Mouse (Mus musculus): ENCODE measurements at regions not wholly inside any gene's neighbourhood (a gene's known extent, or its start where the extent isn't known, plus 50 kb on each side); places are given as distances from the start of the nearest gene placed in this dataset.
"Not testable (repeated sequence)": the region's sequence is repeated elsewhere in the genome, so short reads cannot be mapped to it uniquely, and the experiment has no call there.

- intact Hi-C loops (cut with DNase I): no loop called here
- DNase-seq (ENCODE audit: low spot score in 2 of 2): no peak
These were observed 339.8 kb upstream of the Rgs17 start for GRCm38 (mm10) chr10:6262029-6262428.

- intact Hi-C loops (cut with DNase I): no loop called here
- DNase-seq (ENCODE audit: low spot score in 2 of 2): no peak
These were observed 343.5 kb upstream of the Rgs17 start for GRCm38 (mm10) chr10:6265662-6266061.

GRCm38 (mm10) chr10:6291388-6291787, 369.2 kb upstream of the Rgs17 start:
- no peak for DNase-seq (ENCODE audit: low spot score in 2 of 2)
- intact Hi-C loops (cut with DNase I): no loop called here

DNA sequence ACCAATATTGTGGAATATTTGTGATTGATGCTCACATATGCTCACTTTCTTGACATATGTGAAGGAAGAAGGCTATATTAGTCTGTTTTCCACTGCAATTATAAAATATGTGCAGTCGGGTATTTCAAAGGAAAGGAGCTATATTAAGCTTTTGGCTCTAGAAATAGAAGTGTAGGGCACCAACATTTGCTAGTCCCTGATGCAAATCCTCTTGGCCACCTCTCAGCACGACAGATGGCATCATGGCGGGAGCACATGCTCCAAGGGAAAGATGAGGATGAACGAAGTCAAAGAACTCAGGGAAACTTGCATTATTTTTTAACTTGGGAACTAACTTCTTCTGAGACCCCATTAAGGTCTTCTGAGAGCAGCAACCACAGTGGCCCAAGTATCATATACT, 374.4 kb upstream of the Rgs17 start:
- intact Hi-C loops (cut with DNase I): no loop called here

DNA sequence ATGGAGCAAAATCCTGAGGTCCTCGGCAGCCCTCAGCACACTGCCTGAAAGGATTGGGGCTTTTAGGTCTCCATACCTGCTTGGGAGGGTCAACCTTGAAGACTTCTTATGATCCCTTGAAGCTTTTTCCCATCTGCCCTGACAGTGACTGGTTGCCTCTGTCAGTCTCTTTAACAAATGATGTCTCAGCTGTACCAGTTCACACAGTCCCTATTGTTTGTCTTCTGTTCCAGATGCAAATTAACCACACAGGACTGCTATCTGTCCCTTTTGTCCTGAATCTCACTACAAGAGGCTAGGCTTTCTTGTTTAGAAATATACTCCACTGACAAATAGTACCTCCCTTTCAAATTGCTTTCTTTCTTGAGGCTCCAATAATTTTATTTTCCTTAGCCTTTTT, 375.6 kb upstream of the Rgs17 start:
- intact Hi-C loops (cut with DNase I): no loop called here

More for the DNA sequence above, 374.4 kb upstream of the Rgs17 start:
- DNase-seq (ENCODE audit: low spot score in 2 of 2): peak; percentile 23 to 88

GRCm38 (mm10) chr10:6298682-6299081, 376.5 kb upstream of the Rgs17 start:
- intact Hi-C loops (cut with DNase I): no loop called here
- DNase-seq (ENCODE audit: low spot score in 2 of 2): peak in 1 of 2 experiments; percentile 7

More for the DNA sequence above, 375.6 kb upstream of the Rgs17 start:
- no peak for DNase-seq (ENCODE audit: low spot score in 2 of 2)

- intact Hi-C loops (cut with DNase I): no loop called here
- DNase-seq (ENCODE audit: low spot score in 2 of 2): no peak
These were observed 379.3 kb upstream of the Rgs17 start for GRCm38 (mm10) chr10:6301514-6301913.

GRCm38 (mm10) chr10:6309351-6309750, 387.2 kb upstream of the Rgs17 start:
- intact Hi-C loops (cut with DNase I): no loop called here

GRCm38 (mm10) chr10:6341572-6341971, 416.7 kb upstream of the Oprm1 start:
- intact Hi-C loops (cut with DNase I): no loop called here
- DNase-seq (ENCODE audit: low spot score in 2 of 2): no peak

More at GRCm38 (mm10) chr10:6309351-6309750, 387.2 kb upstream of the Rgs17 start:
- DNase-seq (ENCODE audit: low spot score in 2 of 2): peak in 1 of 2 experiments; percentile 43

DNA sequence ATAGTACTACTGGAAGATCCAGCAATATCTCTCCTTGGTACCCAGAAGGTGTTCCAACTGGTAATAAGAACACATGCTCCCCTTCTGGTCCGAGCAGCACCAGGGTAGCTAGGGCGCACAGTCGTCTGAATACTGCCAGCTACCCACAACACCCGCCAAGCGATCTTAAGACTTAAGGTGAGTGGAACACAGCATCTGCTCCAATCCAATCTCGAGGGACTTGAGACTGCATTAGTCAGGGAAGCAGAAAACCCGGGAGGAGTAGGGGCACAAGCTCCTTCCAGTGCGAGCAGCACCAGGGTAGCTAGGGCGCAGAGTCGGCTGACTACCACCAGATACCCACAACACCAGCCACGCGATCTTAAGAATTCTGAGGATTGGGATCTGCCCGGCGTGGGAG, 409.1 kb upstream of the Oprm1 start:
- intact Hi-C loops (cut with DNase I); DNase-seq (ENCODE audit: low spot score in 2 of 2): not testable (repeated sequence)

DNA sequence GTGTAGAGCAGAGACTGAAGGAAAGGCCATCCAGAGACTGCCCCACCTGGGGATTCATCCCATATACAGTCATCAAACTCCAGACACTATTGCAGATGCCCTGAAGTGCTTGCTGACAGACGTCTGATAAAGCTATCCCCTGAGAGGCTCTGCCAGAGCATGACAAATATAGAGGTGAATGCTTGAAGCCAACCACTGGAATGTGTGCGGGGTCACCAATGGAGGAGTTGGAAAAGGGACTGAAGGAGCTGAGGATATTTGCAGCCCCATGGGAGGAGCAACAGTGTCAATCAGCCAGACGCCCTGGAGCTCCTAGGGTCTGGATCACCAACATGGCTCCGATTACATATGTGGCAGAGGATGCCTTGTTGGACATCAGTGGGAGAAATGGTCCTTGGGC, 392.1 kb upstream of the Oprm1 start:
- intact Hi-C loops (cut with DNase I): no loop called here
- DNase-seq (ENCODE audit: low spot score in 2 of 2): no peak

- intact Hi-C loops (cut with DNase I): no loop called here
- no peak for DNase-seq (ENCODE audit: low spot score in 2 of 2)
These were observed 386.6 kb upstream of the Oprm1 start for GRCm38 (mm10) chr10:6371666-6372065.

DNA sequence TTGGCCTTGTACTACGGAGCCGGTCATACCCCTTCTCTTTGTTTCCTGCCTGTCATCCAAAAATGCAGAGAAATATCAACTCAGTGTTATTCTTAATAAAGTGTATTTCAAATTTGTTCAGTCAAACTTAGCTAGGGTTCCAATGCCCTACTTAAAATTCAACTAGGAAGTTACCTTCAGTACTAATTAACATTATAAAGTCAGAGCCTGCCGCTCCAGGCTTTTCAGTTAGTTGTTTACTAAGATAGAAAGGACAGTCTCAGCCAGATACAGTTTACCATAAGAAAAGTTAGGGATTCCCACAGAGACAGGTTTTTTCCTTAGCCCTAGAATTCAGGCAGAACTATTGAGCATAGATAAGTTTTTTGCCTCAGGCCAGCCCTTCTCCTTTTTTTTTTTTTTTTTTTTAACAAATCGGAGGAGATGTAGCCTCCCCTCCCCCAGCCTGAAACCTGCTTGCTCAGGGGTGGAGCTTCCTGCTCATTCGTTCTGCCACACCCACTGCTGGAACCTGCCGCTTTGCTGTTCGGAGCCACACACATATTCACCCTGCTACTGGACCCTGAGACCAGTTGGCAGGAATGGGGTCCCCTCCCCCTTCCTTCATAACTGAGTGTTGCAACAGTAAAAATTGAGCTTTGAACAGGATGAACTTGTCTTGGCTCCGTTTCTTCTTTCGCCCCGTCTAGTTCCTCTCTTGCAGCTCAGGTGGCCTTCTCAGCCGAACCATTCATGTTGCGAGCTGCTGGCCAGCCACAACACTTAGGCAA, 340.8 kb upstream of the Oprm1 start:
- intact Hi-C loops (cut with DNase I): not testable (repeated sequence)

GRCm38 (mm10) chr10:6418234-6418633, 340.1 kb upstream of the Oprm1 start:
- DNase-seq (ENCODE audit: low spot score in 2 of 2); intact Hi-C loops (cut with DNase I): not testable (repeated sequence)

More for the DNA sequence above, 340.8 kb upstream of the Oprm1 start:
- not testable (repeated sequence) for DNase-seq (ENCODE audit: low spot score in 2 of 2)

GRCm38 (mm10) chr10:6465824-6466223, 292.5 kb upstream of the Oprm1 start:
- DNase-seq (ENCODE audit: low spot score in 2 of 2): no peak
- intact Hi-C loops (cut with DNase I): no loop called here

DNA sequence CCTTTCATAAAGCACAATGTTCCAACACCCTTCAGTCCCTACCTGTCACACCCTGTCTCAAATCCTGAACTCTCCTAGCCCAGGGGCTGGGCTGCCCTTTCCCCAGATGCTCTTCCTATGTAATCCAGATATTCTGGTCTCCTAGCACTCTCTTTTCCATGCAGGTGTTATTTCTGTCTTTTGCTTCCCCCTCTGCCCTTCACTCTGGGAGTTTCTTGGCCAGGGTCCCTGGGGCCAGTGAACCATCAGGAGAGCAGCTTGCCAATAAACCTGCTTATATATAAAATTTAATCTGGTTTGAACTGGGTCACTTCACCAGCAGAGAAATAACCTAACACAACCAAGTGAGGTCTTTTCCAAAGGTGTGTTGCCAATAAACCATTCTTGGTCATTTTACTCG, 278.0 kb upstream of the Oprm1 start:
- intact Hi-C loops (cut with DNase I): no loop called here
- DNase-seq (ENCODE audit: low spot score in 2 of 2): no peak

DNA sequence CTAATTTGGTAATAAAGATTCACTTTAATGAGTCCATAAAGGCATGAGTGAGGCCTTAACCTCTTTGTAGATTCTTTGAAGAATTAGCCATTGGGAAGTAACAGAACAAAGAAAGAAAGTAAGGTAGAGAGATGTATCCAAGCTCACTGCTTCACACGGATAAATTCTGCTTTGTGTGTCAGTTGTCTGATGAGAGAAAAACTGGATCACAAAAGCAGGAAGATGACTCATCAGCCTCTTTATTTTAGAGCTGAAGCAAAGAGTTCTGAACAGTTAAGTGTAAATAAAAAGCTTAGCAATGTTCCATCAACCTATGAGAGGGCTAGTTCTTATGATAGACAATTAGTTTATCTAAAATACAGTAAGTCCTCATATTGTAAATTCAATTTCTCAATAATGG, 269.7 kb upstream of the Oprm1 start:
- intact Hi-C loops (cut with DNase I): no loop called here
- DNase-seq (ENCODE audit: low spot score in 2 of 2): peak in 1 of 2 experiments; percentile 31

DNA sequence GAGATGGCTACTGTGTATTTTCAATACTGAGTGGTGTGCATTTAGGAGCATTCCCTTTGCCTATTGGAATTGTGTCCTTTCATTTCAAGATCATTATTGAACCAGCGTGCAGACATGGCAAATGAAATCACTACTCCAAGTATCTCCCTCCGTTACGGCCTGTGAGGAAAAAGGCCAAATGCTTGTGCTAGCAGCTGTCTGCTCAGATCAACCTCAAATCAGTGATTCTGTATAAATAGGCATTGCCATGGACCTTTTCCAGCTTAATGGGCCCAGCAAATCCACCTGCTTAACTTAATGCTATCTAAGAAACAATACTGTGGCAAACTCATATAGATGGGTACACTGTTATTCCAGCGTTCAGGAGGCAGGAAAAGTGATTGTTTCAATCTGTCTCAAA, 265.6 kb upstream of the Oprm1 start:
- no peak for DNase-seq (ENCODE audit: low spot score in 2 of 2)
- intact Hi-C loops (cut with DNase I): no loop called here

GRCm38 (mm10) chr10:6495081-6495480, 263.2 kb upstream of the Oprm1 start:
- intact Hi-C loops (cut with DNase I): no loop called here
- no peak for DNase-seq (ENCODE audit: low spot score in 2 of 2)

- intact Hi-C loops (cut with DNase I): no loop called here
- no peak for DNase-seq (ENCODE audit: low spot score in 2 of 2)
These were observed 244.0 kb upstream of the Oprm1 start for GRCm38 (mm10) chr10:6514269-6514668.

DNA sequence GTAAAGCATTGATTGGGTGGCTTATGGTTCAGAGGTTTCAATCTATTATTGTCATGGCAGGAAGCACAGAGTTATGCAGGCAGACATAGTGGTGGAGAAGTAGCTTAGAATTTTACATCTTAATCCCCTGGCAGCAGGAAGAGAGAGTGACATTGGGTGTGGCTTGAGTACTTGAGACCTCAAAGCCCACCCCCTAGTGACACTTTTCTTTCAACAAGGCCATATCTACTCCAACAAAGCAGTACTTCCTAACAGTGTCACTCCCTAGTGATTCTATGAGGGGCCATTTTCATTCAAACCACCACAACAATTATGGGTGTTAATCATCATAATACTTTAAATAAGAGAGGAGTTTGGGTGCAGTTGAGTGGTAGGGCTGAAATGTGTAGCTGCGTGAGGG, 195.8 kb upstream of the Oprm1 start:
- intact Hi-C loops (cut with DNase I): no loop called here
- no peak for DNase-seq (ENCODE audit: low spot score in 2 of 2)

DNA sequence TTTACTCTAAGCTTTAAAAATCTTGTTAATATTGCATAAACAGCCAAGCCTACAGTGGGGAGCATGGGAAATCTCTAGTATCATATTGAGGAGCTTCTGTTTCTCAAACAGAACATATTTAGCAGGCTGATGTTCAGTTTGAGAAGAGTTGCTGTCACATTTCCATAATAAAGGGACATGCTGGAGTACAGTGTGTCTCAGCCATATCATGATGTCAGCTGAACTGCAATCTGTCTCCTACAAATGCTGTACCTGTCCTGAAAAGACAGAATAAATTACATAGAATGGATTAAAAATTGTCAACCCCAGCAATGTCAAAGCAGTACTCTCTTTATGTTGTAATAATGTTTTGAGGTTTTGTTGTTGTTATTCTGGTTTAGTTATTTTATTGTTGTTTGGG, 179.7 kb upstream of the Oprm1 start:
- DNase-seq (ENCODE audit: low spot score in 2 of 2): no peak
- intact Hi-C loops (cut with DNase I): no loop called here
